In genomic region chr6:87161391-87162263, GRCm38 (mm10) we compare ENCODE assay signal across 11 mouse cellular contexts. TPM values are rescaled to one million over a fixed set of nuclear protein-coding genes. Genes with fewer than 3 reads are reported as not detected.
DNase-seq lines count a peak whose midpoint lies in the region; ATAC-seq and TF ChIP-seq lines count a peak whose summit lies in the region.
"Had no signal": no experiment of that assay in that cellular context is flagged by ENCODE, and none has a peak within 500 bp of the region (broad histone marks: within the 10 kb centered on the region; RNA-seq: fewer than 3 reads in every experiment).

No protein-coding gene starts in this region.

- H3K9ac ChIP-seq in lung, postnatal 0 days (replicated peaks; ENCODE audit: low read depth): no peak overlapping the region
- H3K9ac ChIP-seq in heart, embryonic 16.5 days (ENCODE audit: low read length): no peak overlapping the region

- ATAC-seq in lung, postnatal 0 days: no peak
- peak; percentile 38 for ATAC-seq in heart, embryonic 16.5 days (replicated peaks; ENCODE audit: extremely low read depth, insufficient read depth, low FRiP score)

- no peak overlapping the region for H3K4me2 ChIP-seq in lung, postnatal 0 days (replicated peaks; ENCODE audit: low read depth, low read length)
- H3K4me2 ChIP-seq in heart, embryonic 16.5 days (ENCODE audit: low read depth, low read length): no peak overlapping the region

- 51% methylated on average over 12 of the region's 12 CpGs for WGBS in lung, postnatal 0 days
- WGBS in heart, embryonic 16.5 days: 51% methylated on average over 12 of the region's 12 CpGs

- no peak overlapping the region for H3K4me3 ChIP-seq in lung, postnatal 0 days (ENCODE audit: low read depth, low read length)
- H3K4me3 ChIP-seq in heart, embryonic 16.5 days (ENCODE audit: low read length): no peak overlapping the region
- H3K4me3 ChIP-seq: layer of hippocampus, adult 2 months had no signal

- H3K27me3 ChIP-seq in lung, postnatal 0 days (replicated peaks; ENCODE audit: insufficient read depth, low read length): no peaks in the 10 kb centered on the region
- H3K27me3 ChIP-seq in heart, embryonic 16.5 days (ENCODE audit: control insufficient read depth, insufficient read depth, low read length): no peaks in the 10 kb centered on the region
- no peaks in the 10 kb centered on the region for H3K27me3 ChIP-seq in splenic B cell, adult 2 months (ENCODE audit: control insufficient read depth, insufficient read depth, low read length, poor library complexity, severe bottlenecking)

- H3K4me1 ChIP-seq in lung, postnatal 0 days (ENCODE audit: insufficient read depth, low read depth, low read length): no peaks in the 10 kb centered on the region
- no peaks in the 10 kb centered on the region for H3K4me1 ChIP-seq in heart, embryonic 16.5 days (ENCODE audit: control insufficient read depth, insufficient read depth, low read length)

- TF ChIP-seq EP300 in lung, postnatal 0 days (IDR thresholded peaks at IDR 0.05): no peak

- no peak overlapping the region for H3K27ac ChIP-seq in lung, postnatal 0 days (ENCODE audit: low read length)
- H3K27ac ChIP-seq in heart, embryonic 16.5 days (ENCODE audit: low read length): peak overlapping the region; percentile 51
- H3K27ac ChIP-seq: layer of hippocampus, adult 2 months had no signal

- H3K9me3 ChIP-seq in lung, postnatal 0 days (ENCODE audit: low read length): no peaks in the 10 kb centered on the region
- no peaks in the 10 kb centered on the region for H3K9me3 ChIP-seq in heart, embryonic 16.5 days (replicated peaks; ENCODE audit: control insufficient read depth, low read length)

- no peak for TF ChIP-seq CTCF in lung, postnatal 0 days (IDR thresholded peaks at IDR 0.05)

- no peaks in the 10 kb centered on the region for H3K36me3 ChIP-seq in lung, postnatal 0 days (ENCODE audit: insufficient read depth, low read length)
- no peaks in the 10 kb centered on the region for H3K36me3 ChIP-seq in heart, embryonic 16.5 days (ENCODE audit: control insufficient read depth, insufficient read depth)
- H3K36me3 ChIP-seq in splenic B cell, adult 2 months (ENCODE audit: control insufficient read depth, insufficient read depth, low read length, poor library complexity, severe bottlenecking): no peaks in the 10 kb centered on the region

- peak; percentile 90 for DNase-seq in heart, adult 11 months
- DNase-seq in heart, adult 8-10 months (ENCODE audit: low spot score): no peak
- DNase-seq in lung, postnatal 0 days (ENCODE audit: low spot score): peak; percentile 9
- DNase-seq in lung, postnatal 14 days: no peak
- peak; percentile 65 for DNase-seq in splenic B cell, adult 2 months (ENCODE audit: low read depth, low spot score)
- DNase-seq in layer of hippocampus, postnatal 10 days (ENCODE audit: low spot score in 2 of 2): no peak
- DNase-seq in liver: no peak

RNA-seq across cellular contexts. Expression of gene D6Ertd527e, which starts 57.1 kb away (rescaled TPM):
- under 1 TPM in 1 of 4 experiments, not detected in 3; 0.44 TPM for total RNA-seq in heart, adult 8-10 months (2022)
- 0.30 and 0.33 TPM in 2 replicates for polyA plus RNA-seq in lung, postnatal 0 days (2015; fragmentation: Nextera tagmentation; extraction: Ambion mirVana)
- polyA plus RNA-seq in heart, embryonic 16.5 days (2015; fragmentation: Nextera tagmentation; extraction: Ambion mirVana): 0.12 and 0.21 TPM in 2 replicates
- total RNA-seq in layer of hippocampus, postnatal 10 days (2021): not detected
- total RNA-seq: gastrocnemius, postnatal 36 days; layer of hippocampus, adult 2 months had no signal
- polyA plus RNA-seq: liver, embryonic 16.5 days had no signal

Comparison
In these comparisons a context has a peak if more than half of its experiments do, and no peak if none do; other contexts are left out.
1. DNase-seq: peak in heart, adult 11 months (single experiment), lung, postnatal 0 days (single experiment) and splenic B cell, adult 2 months (single experiment); none in heart, adult 8-10 months (single experiment), lung, postnatal 14 days (single experiment), layer of hippocampus, postnatal 10 days (0 of 2) and liver (single experiment).